Mouse (Mus musculus) layer of hippocampus, postnatal 10 days (tissue): Measurements from ENCODE around the gene Rpl35. TPM values are rescaled to one million over a fixed set of nuclear protein-coding genes. Genes with fewer than 3 reads are reported as not detected.

Experiments
- total RNA-seq, 2 experiments: library from RNA; stranded (reverse); gene quantifications; 2 replicates each; pipeline ENCODE4 v1.2.3; 2021

Gene Rpl35
- total RNA-seq, 2 experiments from 2014 or later, result 308 to 382 TPM

Other genes with a start within 250 kb of the Rpl35 start
- gene Nr6a1, start 77.9 kb downstream of the Rpl35 start, total RNA-seq, result 1 to 10 TPM; 3.8 to 4.2 TPM
- 1 to 10 TPM; 3.2 to 4.7 TPM for gene Olfml2a, start 73.6 kb downstream of the Rpl35 start, total RNA-seq
- under 1 TPM; 0.73 to 0.80 TPM for gene Wdr38, start 8.1 kb downstream of the Rpl35 start, total RNA-seq
- 100 to 1,000 TPM in 1 of 2 experiments, 10 to 100 TPM in 1; 87.7 to 102 TPM for gene Arpc5l, start 276 bp downstream of the Rpl35 start, total RNA-seq
- 10 to 100 TPM; 31.1 to 32.0 TPM for gene Golga1, start 59.9 kb upstream of the Rpl35 start, total RNA-seq
- 10 to 100 TPM; 84.7 to 94.4 TPM for gene Scai, start 185.1 kb upstream of the Rpl35 start, total RNA-seq
- 10 to 100 TPM; 68.3 to 74.9 TPM for gene Ppp6c, start 220.8 kb upstream of the Rpl35 start, total RNA-seq